Mouse (Mus musculus) cerebellum, postnatal 10 days (tissue): ENCODE results near the gene Zfp462.

Experiments used
- DNase-seq, 2 experiments: peaks; one replicate each; pipeline ENCODE4 v3.0.0; 2021; ENCODE audit warnings: mixed read lengths in 2 of 2

The Zfp462 gene

GRCm38 (mm10) chr4:54998146-54998841 lies 53.4 kb downstream of the Zfp462 start:
- no peak for DNase-seq

DNA sequence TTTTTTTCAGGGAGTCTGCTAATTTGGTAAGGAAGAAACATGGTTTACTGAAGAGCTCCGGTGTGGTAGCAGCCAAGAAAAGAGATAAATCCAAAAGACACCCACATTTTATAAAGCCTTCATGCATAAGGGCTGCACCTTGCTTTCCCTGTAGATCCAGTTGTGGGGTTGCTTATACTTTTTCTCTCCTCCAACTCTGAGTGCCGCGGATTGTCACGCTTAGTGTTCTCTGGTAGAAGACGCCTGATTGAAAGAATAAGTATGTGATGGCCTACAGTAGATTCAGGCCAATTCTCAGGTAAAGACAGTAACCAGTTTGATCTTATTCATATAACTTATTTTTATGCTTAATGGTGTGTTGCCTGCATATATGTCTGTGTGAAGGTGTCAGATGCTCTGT lies 54.7 kb downstream of the Zfp462 start:
- DNase-seq = no peak

- DNase-seq = peak; percentile 42 to 49
Observed at GRCm38 (mm10) chr4:55001386-55001785, 56.5 kb downstream of the Zfp462 start.

DNA sequence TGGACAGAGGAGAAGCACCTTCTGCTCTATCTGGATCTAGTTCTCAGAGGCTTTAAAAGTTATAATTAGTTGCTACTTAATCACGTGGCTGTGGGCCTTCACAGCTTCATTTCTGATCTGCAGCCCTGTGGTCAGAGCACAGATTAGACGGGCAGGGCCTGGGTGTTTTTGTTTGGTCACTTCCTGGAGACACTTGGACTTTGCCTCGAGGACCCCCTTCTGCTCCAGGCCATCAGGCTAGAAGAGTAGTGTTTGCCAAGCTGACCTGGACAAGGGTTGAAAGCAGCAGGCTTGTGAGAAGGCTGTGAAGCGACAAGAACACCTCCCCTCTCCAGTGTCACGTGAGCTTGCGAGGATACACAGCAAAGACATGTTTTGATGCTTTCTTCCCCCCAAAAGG lies 58.3 kb downstream of the Zfp462 start:
- DNase-seq = no peak

DNA sequence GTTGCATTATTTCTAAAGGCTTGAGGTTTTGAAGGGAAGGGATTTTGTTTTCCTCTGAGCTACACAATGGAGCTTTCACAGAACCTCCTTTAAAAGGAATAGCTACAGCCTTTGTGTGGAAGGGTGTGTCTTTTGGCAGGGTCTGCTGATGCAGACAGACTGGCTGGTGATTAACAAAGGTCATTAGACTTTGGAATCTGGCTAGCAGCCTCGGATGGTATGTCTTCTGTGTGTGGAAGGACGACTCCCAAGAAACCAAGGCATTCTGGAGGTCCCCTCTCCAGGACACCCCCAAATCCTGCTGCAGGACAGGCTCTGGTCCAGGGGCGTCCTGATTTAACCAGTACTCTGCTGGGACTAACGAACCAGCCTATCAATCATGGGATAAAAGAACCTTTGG lies 60.2 kb downstream of the Zfp462 start:
- peak; percentile 50 to 56 for DNase-seq

GRCm38 (mm10) chr4:55005521-55005969 lies 60.7 kb downstream of the Zfp462 start:
- DNase-seq = peak in 1 of 2 experiments; percentile 48

DNA sequence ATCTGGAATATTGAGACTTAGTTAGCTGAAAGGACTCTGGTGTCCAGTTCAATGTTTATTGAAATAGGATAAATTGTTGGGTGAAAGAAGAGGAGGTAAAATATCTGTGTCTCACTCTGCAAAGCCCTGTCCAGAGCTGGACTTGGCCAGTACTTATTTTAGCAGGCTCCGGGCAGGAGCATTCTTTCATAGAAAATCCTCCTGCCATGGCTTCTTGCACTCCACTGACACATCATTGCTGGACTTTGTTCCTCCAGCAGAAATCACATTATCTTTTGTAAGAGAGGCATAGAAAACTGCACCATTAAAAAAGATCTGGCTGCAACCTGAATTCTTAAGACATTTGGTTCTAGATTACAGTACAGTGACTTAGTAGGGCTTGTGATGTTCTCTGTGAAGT lies 61.2 kb downstream of the Zfp462 start:
- no peak for DNase-seq

DNA sequence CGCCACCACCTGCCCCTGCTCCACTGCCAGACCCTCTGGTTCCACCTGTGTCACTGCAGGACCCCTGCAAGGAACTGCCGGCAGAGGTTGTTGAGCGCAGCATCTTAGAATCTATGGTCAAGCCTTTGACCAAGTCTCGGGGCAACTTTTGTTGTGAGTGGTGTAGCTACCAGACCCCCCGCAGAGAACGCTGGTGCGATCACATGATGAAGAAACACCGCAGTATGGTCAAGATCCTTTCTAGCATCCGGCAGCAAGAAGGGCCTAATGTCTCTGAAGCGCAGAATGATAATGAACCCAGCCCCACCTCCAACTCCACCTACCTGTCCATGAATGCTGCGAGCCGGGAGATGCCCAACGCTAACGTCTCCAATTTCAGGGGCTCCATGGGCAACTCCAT lies 63.8 kb downstream of the Zfp462 start:
- DNase-seq = no peak

- DNase-seq = peak in 1 of 2 experiments; percentile 28
Observed at GRCm38 (mm10) chr4:55011391-55011790, 66.5 kb downstream of the Zfp462 start.

DNA sequence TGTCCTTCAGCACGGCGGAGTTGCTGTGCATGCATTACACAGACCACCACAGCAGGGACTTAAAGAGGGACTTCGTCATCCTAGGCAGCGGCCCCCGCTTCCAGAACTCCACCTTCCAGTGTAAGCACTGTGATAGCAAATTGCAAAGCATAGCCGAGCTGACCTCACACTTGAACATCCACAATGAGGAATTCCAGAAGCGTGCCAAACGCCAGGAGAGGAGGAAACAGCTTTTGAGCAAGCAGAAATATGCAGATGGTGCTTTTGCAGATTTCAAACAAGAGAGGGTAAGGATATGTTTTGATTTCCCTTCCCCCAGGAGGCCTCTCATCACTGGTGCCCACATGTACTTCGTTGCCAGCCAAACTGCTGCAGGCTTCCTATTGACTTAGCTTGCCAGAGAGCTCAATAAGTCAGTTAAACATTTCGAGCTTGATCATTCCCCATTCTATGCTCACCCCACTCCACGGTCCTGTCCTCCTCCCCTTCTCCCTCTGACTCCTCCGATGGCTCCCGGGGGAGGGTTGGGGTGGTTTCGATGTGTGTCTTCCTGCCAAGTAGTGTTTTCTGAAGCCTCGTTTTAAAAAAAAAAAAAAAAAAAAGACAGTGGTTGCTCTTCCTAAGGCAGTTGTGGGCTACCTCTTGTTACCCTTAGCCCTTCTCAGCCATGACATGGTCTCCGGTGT lies 68.9 kb downstream of the Zfp462 start:
- DNase-seq = peak in 1 of 2 experiments; percentile 20

GRCm38 (mm10) chr4:55014731-55015463 lies 70.0 kb downstream of the Zfp462 start:
- DNase-seq = no peak

DNA sequence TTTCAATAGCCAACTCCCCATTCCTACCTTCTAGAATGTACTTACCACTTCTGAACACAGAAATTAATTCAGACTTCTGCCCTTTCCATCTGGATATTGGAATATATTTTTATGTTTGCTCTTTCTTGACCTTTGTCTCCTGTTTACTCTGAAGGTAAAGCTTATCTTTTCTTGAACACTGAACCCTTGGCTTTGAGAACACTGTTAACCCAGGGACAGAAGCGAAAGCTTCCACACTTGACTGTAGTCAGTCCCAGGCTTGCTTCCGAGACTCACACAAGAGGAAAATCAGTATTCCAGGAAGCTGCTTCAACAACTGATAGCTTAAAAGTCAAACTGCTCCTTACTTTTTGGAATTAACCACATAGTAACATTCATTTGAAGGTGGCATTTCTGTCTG lies 70.7 kb downstream of the Zfp462 start:
- no peak for DNase-seq

GRCm38 (mm10) chr4:55026109-55026646 lies 81.3 kb downstream of the Zfp462 start:
- DNase-seq = no peak

DNA sequence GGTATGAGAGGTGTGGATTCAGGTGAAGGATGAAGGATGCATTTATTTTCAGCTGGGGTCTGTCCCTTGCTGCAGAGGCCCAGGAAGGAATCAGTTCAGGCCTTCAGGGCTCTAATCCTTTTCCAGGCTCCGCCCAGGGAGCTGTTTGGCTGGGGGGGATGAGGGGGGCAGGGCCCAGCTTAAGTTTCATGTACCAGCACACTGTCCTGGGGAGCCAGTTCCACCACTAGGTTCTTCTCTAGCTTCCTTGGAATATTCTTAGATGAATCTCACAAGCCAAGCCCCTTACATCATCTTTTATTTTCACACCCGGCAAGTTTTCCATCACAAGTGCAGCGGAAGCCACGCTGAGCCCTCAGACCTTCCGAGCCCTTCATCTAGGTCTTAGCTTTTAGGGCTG lies 85.6 kb downstream of the Zfp462 start:
- DNase-seq = no peak

DNA sequence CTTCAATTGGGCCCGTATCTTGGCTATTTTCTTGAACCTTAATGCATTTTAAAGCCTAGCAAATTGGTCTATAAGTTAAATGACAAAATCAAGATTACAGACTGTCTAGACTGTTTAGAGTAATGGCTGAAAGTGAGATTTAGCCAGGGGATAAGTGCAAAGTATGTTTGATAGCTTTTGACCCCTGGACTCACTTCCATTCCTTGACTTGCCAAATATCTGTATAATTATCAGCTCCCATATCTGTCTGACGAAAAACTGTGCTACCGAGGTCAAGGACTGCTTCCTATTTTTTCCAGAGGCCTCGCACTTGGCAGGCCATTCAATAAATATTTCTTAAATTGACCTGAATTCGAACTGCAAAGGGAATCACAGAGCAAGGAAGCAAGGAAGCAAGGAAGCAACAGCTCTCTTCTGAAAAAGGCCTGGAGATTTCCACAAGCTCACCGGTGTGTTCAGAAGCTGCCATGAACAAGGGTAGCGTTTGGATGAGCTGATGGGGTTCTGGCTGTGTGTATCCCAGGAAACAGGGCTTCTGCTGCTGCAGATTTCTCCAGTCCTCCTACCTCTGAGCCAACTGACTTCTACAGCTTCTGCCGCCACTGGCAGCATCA lies 87.6 kb downstream of the Zfp462 start:
- DNase-seq = no peak

DNA sequence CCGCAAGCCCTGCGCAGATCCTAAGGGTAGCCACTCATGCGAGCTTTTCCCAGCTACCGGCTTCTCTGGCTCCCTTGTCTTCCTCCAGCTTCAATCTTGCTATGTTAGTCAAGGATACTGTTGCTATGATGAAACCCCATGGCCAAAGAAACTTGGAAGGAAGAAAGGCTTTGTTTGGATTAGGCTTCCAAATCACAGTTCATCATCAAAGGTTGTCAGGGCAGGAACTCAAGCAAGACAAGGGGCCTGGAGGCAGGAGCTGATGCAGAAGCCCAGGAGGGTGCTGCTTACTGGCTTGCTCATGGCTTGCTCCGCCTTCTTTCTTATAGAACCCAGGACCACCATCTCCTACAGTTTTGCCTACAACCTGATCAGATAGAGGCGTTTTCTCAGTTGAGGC lies 88.6 kb downstream of the Zfp462 start:
- no peak for DNase-seq

DNA sequence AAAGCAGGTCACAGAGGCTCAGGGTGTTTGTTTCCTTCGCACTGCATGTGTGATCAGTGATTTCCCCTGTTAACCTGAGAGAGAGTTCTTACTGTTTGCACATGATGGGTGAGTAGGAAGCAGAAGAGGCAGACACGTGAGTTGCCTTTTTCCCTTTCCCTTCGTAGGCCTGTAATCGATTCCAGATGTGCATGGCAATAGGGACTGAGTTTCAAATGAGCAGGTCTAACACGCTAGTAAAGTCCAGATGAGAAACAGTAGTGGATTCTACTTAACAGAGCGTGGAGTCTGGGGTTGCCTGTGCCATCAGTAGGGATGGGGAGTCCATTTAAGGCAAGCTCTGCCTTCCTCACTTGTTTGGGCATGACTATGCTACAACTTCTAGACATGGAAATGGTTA lies 93.3 kb downstream of the Zfp462 start:
- DNase-seq = no peak

DNA sequence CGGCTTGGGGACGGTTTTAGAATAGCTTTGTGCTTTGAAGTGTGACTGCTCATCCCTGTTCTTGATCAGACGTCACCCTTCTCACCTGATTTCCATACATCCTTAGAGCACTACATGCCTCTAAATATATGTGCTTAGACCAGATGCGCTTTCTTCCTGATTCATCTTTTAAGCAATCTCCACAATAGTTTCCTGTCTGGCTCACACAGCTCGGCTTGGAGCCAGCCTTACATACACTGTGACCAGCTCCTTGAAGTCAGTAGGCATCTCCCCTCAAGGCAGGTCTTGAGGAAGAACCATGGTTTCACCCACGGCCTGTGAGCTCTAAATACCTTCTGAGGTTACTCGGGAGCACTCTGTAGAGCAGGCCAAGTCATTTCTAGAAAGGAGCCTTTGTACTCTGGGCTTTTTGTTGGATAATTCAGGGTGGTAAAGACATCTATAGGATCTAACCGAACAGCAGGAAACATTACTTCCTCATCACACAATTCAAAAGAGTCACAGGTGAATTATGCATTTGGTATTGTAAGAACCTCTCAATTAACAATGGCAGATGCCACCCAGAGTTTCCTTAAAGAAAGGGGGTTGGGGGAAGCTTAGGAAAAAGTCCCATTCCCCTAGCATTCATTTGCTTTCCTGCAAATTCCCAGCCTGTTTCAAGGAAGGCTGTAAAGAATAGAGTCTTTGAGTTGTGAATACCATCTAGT lies 95.6 kb downstream of the Zfp462 start:
- no peak for DNase-seq

DNA sequence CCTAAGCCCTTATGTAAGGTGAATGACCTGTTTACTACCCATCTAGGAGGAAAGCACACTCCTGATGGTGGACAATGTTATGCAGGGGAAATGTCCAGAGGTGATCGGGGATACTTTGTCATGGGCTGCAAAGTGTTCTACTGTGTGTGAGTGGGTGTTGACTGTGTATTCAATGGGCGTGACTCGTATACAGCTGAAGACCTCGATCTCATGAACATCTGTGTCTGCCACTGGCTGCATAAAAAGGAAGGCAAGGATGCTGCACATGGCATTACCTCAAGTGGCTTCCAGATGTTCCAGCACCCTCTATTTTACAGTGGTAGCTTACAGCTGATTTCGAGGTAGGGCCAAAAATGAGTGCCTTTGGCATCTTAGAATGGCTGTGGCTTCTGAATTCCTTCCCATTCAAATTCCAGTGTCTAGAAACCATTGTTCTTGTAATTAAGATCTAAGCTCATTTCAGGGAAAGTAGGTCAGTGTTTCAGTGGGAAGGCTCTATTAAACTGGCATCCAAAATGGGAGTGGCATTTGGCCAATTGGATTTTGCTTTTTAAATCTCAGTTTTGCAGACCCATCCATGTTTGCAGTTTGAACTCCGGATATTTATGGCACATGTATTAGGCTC lies 96.4 kb downstream of the Zfp462 start:
- DNase-seq = peak; percentile 28 to 33

- no peak for DNase-seq
Observed at GRCm38 (mm10) chr4:55042573-55042972, 97.7 kb downstream of the Zfp462 start.

GRCm38 (mm10) chr4:55047266-55047665 lies 102.4 kb downstream of the Zfp462 start:
- DNase-seq = no peak
